Mouse (Mus musculus): ENCODE measurements at regions not wholly inside any gene's neighbourhood (a gene's known extent, or its start where the extent isn't known, plus 50 kb on each side); places are given as distances from the start of the nearest gene placed in this dataset.

DNA sequence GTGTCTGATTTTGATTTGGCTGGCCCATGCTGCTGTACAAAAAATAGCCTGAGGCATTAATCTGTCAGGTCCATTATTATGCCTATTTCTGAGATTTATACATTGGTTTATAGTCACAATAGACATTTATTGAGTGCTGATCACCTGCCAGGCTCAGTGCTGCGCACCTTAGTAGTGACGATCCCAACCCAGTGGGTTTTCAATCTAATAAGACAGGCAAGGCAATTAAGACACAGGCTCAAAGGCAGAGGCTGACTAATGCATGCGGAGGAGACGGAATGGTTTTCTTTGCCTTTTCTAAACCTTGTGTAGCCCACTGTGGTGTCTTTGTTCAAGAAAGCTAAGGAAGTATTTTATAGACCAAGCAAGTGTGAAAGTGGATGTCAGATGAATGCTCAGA, 334.0 kb upstream of the Defb41 start:
- TF ChIP-seq CTCF (conservative IDR thresholded peaks at IDR 0.05; ENCODE audit: low read length) (no peak), POU5F1 (IDR thresholded peaks at IDR 0.05; ENCODE audit: borderline replicate concordance, low read length) (no peak), NANOG (IDR thresholded peaks at IDR 0.05; ENCODE audit: borderline replicate concordance, low read length) (no peak)

Data from E14TG2a.4 (cell line).